15 mouse cellular contexts compared by ENCODE assay signal in the genomic region with DNA sequence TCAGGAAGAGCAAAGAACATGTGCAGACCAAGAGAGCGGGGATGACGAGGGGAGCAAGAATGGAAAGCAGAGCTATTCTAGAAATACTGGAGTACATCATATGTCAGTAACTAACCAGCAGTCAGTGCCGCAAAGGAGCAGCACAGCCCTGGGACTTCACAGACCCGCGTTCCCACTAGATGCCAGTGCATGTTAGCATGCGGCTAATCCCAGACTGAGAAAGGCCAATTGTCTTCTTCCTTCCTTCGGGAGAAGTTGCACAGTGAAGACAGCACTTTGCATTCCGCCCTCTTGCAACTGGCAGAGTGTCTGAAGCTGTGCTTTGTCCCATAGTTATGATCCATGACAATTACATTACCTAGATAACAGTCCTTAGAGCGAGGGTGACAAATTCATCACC.
"Had no signal": no experiment of that assay in that cellular context is flagged by ENCODE, and none has a peak within 500 bp of the region (broad histone marks: within the 10 kb centered on the region; RNA-seq: fewer than 3 reads in every experiment).

No protein-coding gene starts in this region.

- H3K9me3 ChIP-seq: kidney, embryonic 15.5 days; limb, embryonic 10.5 days; liver, embryonic 15.5 days had no signal

- H3K4me1 ChIP-seq: liver, embryonic 15.5 days had no signal

- H3K9ac ChIP-seq: kidney, embryonic 15.5 days; liver, embryonic 15.5 days had no signal

- H3K27me3 ChIP-seq: liver, embryonic 15.5 days had no signal

- H3K36me3 ChIP-seq: kidney, embryonic 15.5 days; limb, embryonic 10.5 days; liver, embryonic 15.5 days had no signal

- DNase-seq: kidney, adult 2 months; kidney, postnatal 14 days; lung, adult 2 months; lung, postnatal 36 days; right cerebral cortex, postnatal 25 days; thymus, postnatal 4 days had no signal

- H3K4me3 ChIP-seq: kidney, embryonic 15.5 days; left cerebral cortex, adult 2 months; limb, embryonic 10.5 days; liver, embryonic 15.5 days; myocyte had no signal

- ATAC-seq: intestine, embryonic 16.5 days; lung, postnatal 0 days had no signal

- H3K4me2 ChIP-seq: kidney, embryonic 15.5 days; liver, embryonic 11.5 days; liver, embryonic 15.5 days had no signal

- H3K27ac ChIP-seq: kidney, embryonic 15.5 days; left cerebral cortex, adult 2 months; limb, embryonic 10.5 days; liver, embryonic 15.5 days; stomach, postnatal 0 days had no signal
